Mouse (Mus musculus) spleen, postnatal 4 days (tissue): ENCODE results near the gene Gas7.

Experiments used
- DNase-seq, 2 experiments: peaks; one replicate each; pipeline ENCODE4 v3.0.0; 2022; ENCODE audit warnings: low spot score in 2 of 2

Gene Gas7

GRCm38 (mm10) chr11:67570947-67571346, 115.7 kb downstream of the Gas7 start:
- DNase-seq = no peak

- no peak for DNase-seq
Measured at GRCm38 (mm10) chr11:67574344-67574743, 119.1 kb downstream of the Gas7 start.

GRCm38 (mm10) chr11:67577472-67577871, 122.2 kb downstream of the Gas7 start:
- no peak for DNase-seq

- no peak for DNase-seq
Measured at GRCm38 (mm10) chr11:67577994-67578393, 122.8 kb downstream of the Gas7 start.

GRCm38 (mm10) chr11:67579136-67579535, 123.9 kb downstream of the Gas7 start:
- no peak for DNase-seq

GRCm38 (mm10) chr11:67581549-67581948, 126.3 kb downstream of the Gas7 start:
- DNase-seq = no peak

GRCm38 (mm10) chr11:67582570-67582969, 127.3 kb downstream of the Gas7 start:
- DNase-seq = no peak

- DNase-seq = no peak
Measured at GRCm38 (mm10) chr11:67585016-67585415, 129.8 kb downstream of the Gas7 start.

GRCm38 (mm10) chr11:67585629-67586028, 130.4 kb downstream of the Gas7 start:
- DNase-seq = no peak

GRCm38 (mm10) chr11:67586231-67586994, 131.2 kb downstream of the Gas7 start:
- peak in 1 of 2 experiments; percentile 37 for DNase-seq

- peak in 1 of 2 experiments; percentile 22 for DNase-seq
Measured at GRCm38 (mm10) chr11:67588196-67588827, 133.1 kb downstream of the Gas7 start.

- DNase-seq = peak; percentile 65 to 78
Measured at GRCm38 (mm10) chr11:67588828-67589314, 133.6 kb downstream of the Gas7 start.

GRCm38 (mm10) chr11:67596233-67596632, 141.0 kb downstream of the Gas7 start:
- DNase-seq = no peak

- no peak for DNase-seq
Measured at GRCm38 (mm10) chr11:67596856-67597255, 141.6 kb downstream of the Gas7 start.

GRCm38 (mm10) chr11:67597388-67597787, 142.2 kb downstream of the Gas7 start:
- no peak for DNase-seq

GRCm38 (mm10) chr11:67599141-67599540, 143.9 kb downstream of the Gas7 start:
- DNase-seq = no peak

- DNase-seq = no peak
Measured at GRCm38 (mm10) chr11:67600710-67601430, 145.6 kb downstream of the Gas7 start.

- DNase-seq = no peak
Measured at GRCm38 (mm10) chr11:67602711-67603369, 147.6 kb downstream of the Gas7 start.

GRCm38 (mm10) chr11:67604481-67604880, 149.2 kb downstream of the Gas7 start:
- peak in 1 of 2 experiments; percentile 24 for DNase-seq

GRCm38 (mm10) chr11:67608114-67608683, 153.0 kb downstream of the Gas7 start:
- DNase-seq = no peak

GRCm38 (mm10) chr11:67612158-67612839, 157.1 kb downstream of the Gas7 start:
- no peak for DNase-seq
